Mouse (Mus musculus) liver, adult 2 months (tissue): ENCODE measurements at regions not wholly inside any gene's neighbourhood (a gene's known extent, or its start where the extent isn't known, plus 50 kb on each side); places are given as distances from the start of the nearest gene placed in this dataset.
"Not testable (repeated sequence)": the region's sequence is repeated elsewhere in the genome, so short reads cannot be mapped to it uniquely, and the experiment has no call there.

Experiments used
- DNase-seq: peaks from one replicate; pipeline ENCODE4 v3.0.0-alpha.2; 2011; ENCODE audit warnings: low read depth, low spot score; ENCODE audit errors: extremely low read depth
- H3K27ac ChIP-seq: fragments of 200-500 bp; replicated peaks from 2 replicates; pipeline ENCODE4 v1.5.1; 2012; ENCODE audit warnings: low read depth, mild to moderate bottlenecking, control low read depth, inconsistent platforms, low read length; ENCODE audit not compliant: insufficient read depth
- H3K27me3 ChIP-seq: fragments of 200-500 bp; 2 replicates; pipeline ENCODE4 v1.6.1; 2012; ENCODE audit warnings: mild to moderate bottlenecking, moderate library complexity, low read length, inconsistent platforms; ENCODE audit not compliant: control insufficient read depth, insufficient read depth
- H3K36me3 ChIP-seq: fragments of 200-500 bp; 2 replicates; pipeline ENCODE4 v1.6.1; 2012; ENCODE audit warnings: low read length, inconsistent platforms; ENCODE audit not compliant: control insufficient read depth, insufficient read depth
- H3K4me1 ChIP-seq: fragments of 200-500 bp; 2 replicates; pipeline ENCODE4 v1.6.1; 2011; ENCODE audit warnings: low read length; ENCODE audit not compliant: control insufficient read depth, insufficient read depth
- H3K4me3 ChIP-seq: fragments of 200-500 bp; 2 replicates; pipeline ENCODE4 v1.5.1; 2011; ENCODE audit warnings: low read depth, mild to moderate bottlenecking, control low read depth, low read length, moderate library complexity; ENCODE audit not compliant: insufficient read depth
- H3K79me2 ChIP-seq: fragments of 200-500 bp; 2 replicates; pipeline ENCODE4 v1.6.1; 2012; ENCODE audit warnings: inconsistent platforms, mild to moderate bottlenecking, low read length, moderate library complexity; ENCODE audit not compliant: control insufficient read depth, insufficient read depth
- H3K9ac ChIP-seq: fragments of 200-500 bp; 2 replicates; pipeline ENCODE4 v1.6.1; 2012; ENCODE audit warnings: low read depth, mild to moderate bottlenecking, control low read depth, inconsistent platforms, low read length
- whole genome bisulfite sequencing: fragments of 180-500 bp; shearing (Covaris S2); methylation state at CpG from one replicate; pipeline ENCODE4 v1.1.7; 2018; 5-methylcytosine and 5-hydroxymethylcytosine counted together

DNA sequence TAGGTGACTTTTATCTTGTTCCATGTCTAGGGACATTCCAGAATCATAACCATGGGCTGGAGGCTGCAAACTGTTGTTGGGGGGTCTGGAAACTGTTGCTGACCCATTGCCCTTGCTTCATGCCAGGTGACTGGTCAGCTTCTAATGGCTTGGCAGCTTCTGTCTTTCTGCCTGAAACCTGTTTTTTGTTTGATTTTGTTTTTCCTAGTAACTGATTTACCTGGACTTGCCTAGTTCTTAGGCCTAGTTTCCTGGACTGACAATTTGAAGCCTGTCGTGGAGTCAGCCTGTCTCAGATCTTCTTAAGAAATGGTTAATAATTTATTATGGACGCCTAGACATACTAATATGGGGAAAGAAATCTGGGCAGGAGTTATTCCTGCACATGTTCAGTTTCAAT, 126.3 kb downstream of the Psg29 start:
- H3K36me3 ChIP-seq, H3K4me3 ChIP-seq, H3K9ac ChIP-seq, H3K4me1 ChIP-seq, H3K27me3 ChIP-seq, H3K79me2 ChIP-seq, H3K27ac ChIP-seq: not testable (repeated sequence)
- peak; percentile 23 for DNase-seq
- WGBS = 41% methylated on average over 2 of the region's 2 CpGs
